Mouse (Mus musculus) embryo, embryonic 11.5 days (tissue): Measurements from ENCODE around the gene Spg7.
"Not testable (repeated sequence)": the region's sequence is repeated elsewhere in the genome, so short reads cannot be mapped to it uniquely, and the experiment has no call there.

Source experiments
- DNase-seq: peaks from one replicate; pipeline ENCODE4 v3.0.0-alpha.2; 2012; ENCODE audit warnings: low read depth, low spot score

Gene Spg7

GRCm38 (mm10) chr8:123041008-123041773 lies 21.6 kb upstream of the Spg7 start:
- DNase-seq, result peak; percentile 40

- no peak for DNase-seq
Observed at GRCm38 (mm10) chr8:123041774-123042105, 21.0 kb upstream of the Spg7 start.

- peak; percentile 99 for DNase-seq
Observed at GRCm38 (mm10) chr8:123042158-123042973, 20.4 kb upstream of the Spg7 start, which contains the start of gene Ankrd11. Gene Ankrd11, minus strand, starts transcription at chr8:123042277.

GRCm38 (mm10) chr8:123042974-123043625 lies 19.6 kb upstream of the Spg7 start:
- no peak for DNase-seq

- DNase-seq, result no peak
Observed at GRCm38 (mm10) chr8:123043941-123044340, 18.8 kb upstream of the Spg7 start.

- not testable (repeated sequence) for DNase-seq
Observed at GRCm38 (mm10) chr8:123044743-123045425, 17.9 kb upstream of the Spg7 start.

- DNase-seq, result no peak
Observed at GRCm38 (mm10) chr8:123046706-123047105, 16.0 kb upstream of the Spg7 start.

- DNase-seq, result no peak
Observed at GRCm38 (mm10) chr8:123047827-123048226, 14.9 kb upstream of the Spg7 start.

GRCm38 (mm10) chr8:123048402-123048801 lies 14.3 kb upstream of the Spg7 start:
- DNase-seq, result no peak

GRCm38 (mm10) chr8:123051458-123051857 lies 11.3 kb upstream of the Spg7 start:
- DNase-seq, result no peak

GRCm38 (mm10) chr8:123064072-123064471 lies 1.3 kb downstream of the Spg7 start:
- no peak for DNase-seq

GRCm38 (mm10) chr8:123064809-123065213 lies 2.1 kb downstream of the Spg7 start:
- peak; percentile 4 for DNase-seq

GRCm38 (mm10) chr8:123065214-123066100 lies 2.7 kb downstream of the Spg7 start:
- peak; percentile 98 for DNase-seq

GRCm38 (mm10) chr8:123066101-123066683 lies 3.5 kb downstream of the Spg7 start:
- no peak for DNase-seq

- DNase-seq, result no peak
Observed at GRCm38 (mm10) chr8:123071176-123071575, 8.4 kb downstream of the Spg7 start.

GRCm38 (mm10) chr8:123077213-123077612 lies 14.5 kb downstream of the Spg7 start:
- DNase-seq, result no peak

- no peak for DNase-seq
Observed at GRCm38 (mm10) chr8:123082993-123083392, 20.3 kb downstream of the Spg7 start.

GRCm38 (mm10) chr8:123083610-123084009 lies 20.9 kb downstream of the Spg7 start:
- DNase-seq, result no peak

- no peak for DNase-seq
Observed at GRCm38 (mm10) chr8:123087289-123087688, 24.5 kb downstream of the Spg7 start.

- no peak for DNase-seq
Observed at GRCm38 (mm10) chr8:123097216-123097615, 34.5 kb downstream of the Spg7 start.
